Mouse (Mus musculus) adrenal gland, postnatal 25 days (tissue): ENCODE measurements around the gene Ifnlr1. TPM values are rescaled to one million over a fixed set of nuclear protein-coding genes. Genes with fewer than 3 reads are reported as not detected.

ENCODE experiments used
- DNase-seq: peaks from one replicate; pipeline ENCODE4 v3.0.0; 2021; ENCODE audit warnings: mixed read lengths
- total RNA-seq: library from RNA; stranded (reverse); gene quantifications from 2 replicates; pipeline ENCODE4 v1.2.3, GENCODE M21; 2021

Ifnlr1 gene
- total RNA-seq, 1 experiment from 2014 or later, result 0.18 TPM

GRCm38 (mm10) chr4:135744726-135745448 lies 58.8 kb downstream of the Ifnlr1 start:
- no peak for DNase-seq

- no peak for DNase-seq
Observed at GRCm38 (mm10) chr4:135745613-135746012, 59.5 kb downstream of the Ifnlr1 start.

- DNase-seq, result no peak
Observed at GRCm38 (mm10) chr4:135750896-135751295, 64.8 kb downstream of the Ifnlr1 start.

- no peak for DNase-seq
Observed at GRCm38 (mm10) chr4:135752106-135752778, 66.2 kb downstream of the Ifnlr1 start.

- DNase-seq, result no peak
Observed at GRCm38 (mm10) chr4:135752779-135753164, 66.7 kb downstream of the Ifnlr1 start.

Other genes with a start within 250 kb of the Ifnlr1 start
- gene Stpg1, start 191.5 kb upstream of the Ifnlr1 start, total RNA-seq, result 0.91 TPM in 1 of 2 replicates, not detected in the other
- gene Nipal3, start 191.2 kb upstream of the Ifnlr1 start, total RNA-seq, result 12.7 and 26.6 TPM in 2 replicates
- not detected in 2 replicates for gene Grhl3, start 112.7 kb upstream of the Ifnlr1 start, total RNA-seq
- 1.3 and 1.6 TPM in 2 replicates for gene Il22ra1, start 41.9 kb downstream of the Ifnlr1 start, total RNA-seq
- gene Myom3, start 73.4 kb downstream of the Ifnlr1 start, total RNA-seq, result 0.48 and 0.64 TPM in 2 replicates
- 125 and 168 TPM in 2 replicates for gene Srsf10, start 169.5 kb downstream of the Ifnlr1 start, total RNA-seq
- gene Pnrc2, start 187.6 kb downstream of the Ifnlr1 start, total RNA-seq, result 118 and 134 TPM in 2 replicates
- 1.7 and 2.2 TPM in 2 replicates for gene Cnr2, start 209.1 kb downstream of the Ifnlr1 start, total RNA-seq
- 87.8 and 93.9 TPM in 2 replicates for gene Fuca1, start 234.4 kb downstream of the Ifnlr1 start, total RNA-seq